Mouse (Mus musculus) ovary, adult 18-20 months (tissue): ENCODE data around the gene Ntm.
A peak's percentile ranks its signal among the peaks of the same experiment; 100 is the strongest.

Experiments
- DNase-seq: peaks from one replicate; pipeline ENCODE4 v3.0.0; 2022; ENCODE audit warnings: low spot score, mixed read lengths

The Ntm gene

GRCm38 (mm10) chr9:29754374-29754773 is 208.6 kb downstream of the Ntm start:
- DNase-seq: no peak

- no peak for DNase-seq
These were observed 211.5 kb downstream of the Ntm start for GRCm38 (mm10) chr9:29751396-29751795.

- no peak for DNase-seq
These were observed 212.4 kb downstream of the Ntm start for GRCm38 (mm10) chr9:29750371-29751014.

- DNase-seq: no peak
These were observed 214.9 kb downstream of the Ntm start for GRCm38 (mm10) chr9:29748070-29748469.

GRCm38 (mm10) chr9:29738835-29739526 is 224.0 kb downstream of the Ntm start:
- DNase-seq: no peak

- no peak for DNase-seq
These were observed 226.9 kb downstream of the Ntm start for GRCm38 (mm10) chr9:29736031-29736430.

GRCm38 (mm10) chr9:29732895-29733294 is 230.0 kb downstream of the Ntm start:
- no peak for DNase-seq

- DNase-seq: no peak
These were observed 231.3 kb downstream of the Ntm start for GRCm38 (mm10) chr9:29731672-29732071.

- DNase-seq: no peak
These were observed 235.2 kb downstream of the Ntm start for GRCm38 (mm10) chr9:29727540-29728432.

- no peak for DNase-seq
These were observed 241.5 kb downstream of the Ntm start for GRCm38 (mm10) chr9:29721461-29721860.

GRCm38 (mm10) chr9:29716795-29717194 is 246.1 kb downstream of the Ntm start:
- no peak for DNase-seq

GRCm38 (mm10) chr9:29698276-29698675 is 264.7 kb downstream of the Ntm start:
- DNase-seq: no peak

- no peak for DNase-seq
These were observed 268.8 kb downstream of the Ntm start for GRCm38 (mm10) chr9:29694151-29694550.

GRCm38 (mm10) chr9:29691186-29691855 is 271.6 kb downstream of the Ntm start:
- no peak for DNase-seq

GRCm38 (mm10) chr9:29682224-29682623 is 280.7 kb downstream of the Ntm start:
- no peak for DNase-seq

GRCm38 (mm10) chr9:29680677-29681076 is 282.3 kb downstream of the Ntm start:
- DNase-seq: no peak

- peak; percentile 37 for DNase-seq
These were observed 289.0 kb downstream of the Ntm start for GRCm38 (mm10) chr9:29673911-29674310.

GRCm38 (mm10) chr9:29671861-29672260 is 291.1 kb downstream of the Ntm start:
- no peak for DNase-seq

- DNase-seq: peak; percentile 7
These were observed 299.7 kb downstream of the Ntm start for GRCm38 (mm10) chr9:29663286-29663685.

GRCm38 (mm10) chr9:29661468-29662145 is 301.3 kb downstream of the Ntm start:
- no peak for DNase-seq

GRCm38 (mm10) chr9:29660059-29660613 is 302.8 kb downstream of the Ntm start:
- no peak for DNase-seq
